Mouse (Mus musculus) urinary bladder, postnatal 36 days (tissue): Measurements from ENCODE around the gene Jmjd7.

Source experiments
- DNase-seq, 2 experiments: peaks; one replicate each; pipeline ENCODE4 v3.0.0; 2022; ENCODE audit warnings: low spot score in 2 of 2, mixed read lengths in 1 of 2

The Jmjd7 gene

GRCm38 (mm10) chr2:120026984-120027949 lies at the start of gene Jmjd7, which contains the start of gene Gm28042:
Gene Jmjd7, plus strand, starts transcription at chr2:120027483.
Gene Gm28042, plus strand, starts transcription at chr2:120027493.
- peak; percentile 90 to 94 for DNase-seq

- no peak for DNase-seq
Measured at GRCm38 (mm10) chr2:119980343-119980986, 46.8 kb upstream of the Jmjd7 start.

- no peak for DNase-seq
Measured at GRCm38 (mm10) chr2:119981631-119982030, 45.7 kb upstream of the Jmjd7 start.

- DNase-seq = no peak
Measured at GRCm38 (mm10) chr2:119985871-119986270, 41.4 kb upstream of the Jmjd7 start.

DNA sequence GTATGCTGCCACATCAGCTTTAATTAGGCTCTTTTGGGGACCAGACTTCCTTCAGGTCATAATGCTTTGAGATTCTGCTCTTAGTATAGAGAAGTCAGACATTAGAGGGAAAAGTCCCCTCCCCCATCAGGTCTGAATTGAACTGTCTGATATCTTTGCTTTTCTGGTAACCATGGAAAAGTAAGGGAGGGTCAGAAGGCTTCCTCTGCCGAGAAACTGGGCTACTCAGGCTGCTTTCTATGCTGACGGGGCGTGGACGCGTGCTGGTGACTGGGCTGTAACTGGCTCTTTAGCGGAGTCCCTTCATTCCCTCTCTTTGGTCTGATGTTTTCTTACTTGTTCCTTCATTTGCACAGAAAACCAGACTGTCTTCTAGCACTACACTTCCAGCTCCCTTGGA lies 40.9 kb upstream of the Jmjd7 start:
- DNase-seq = no peak

- no peak for DNase-seq
Measured at GRCm38 (mm10) chr2:119987441-119987840, 39.8 kb upstream of the Jmjd7 start.

DNA sequence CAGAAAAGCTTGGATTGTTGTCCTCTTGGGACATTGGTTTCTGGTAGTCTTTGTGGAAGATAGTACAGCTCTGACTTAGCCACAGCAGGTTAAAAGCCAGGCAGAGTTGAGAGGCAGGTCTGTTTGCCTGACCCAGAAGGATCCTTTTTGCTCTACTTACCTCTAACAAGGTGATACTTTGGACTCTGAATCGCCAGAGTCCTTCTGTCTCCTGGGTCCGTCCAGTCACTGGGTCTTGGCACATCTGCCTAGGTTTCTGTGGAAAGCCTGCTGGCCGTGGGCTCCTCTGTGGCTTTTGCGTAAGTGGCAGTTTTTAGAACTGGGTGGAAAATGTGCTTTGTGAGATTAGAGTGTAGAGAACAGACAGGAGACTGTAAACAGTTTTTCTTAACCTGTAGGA lies 38.3 kb upstream of the Jmjd7 start:
- DNase-seq = no peak

GRCm38 (mm10) chr2:119990881-119991280 lies 36.4 kb upstream of the Jmjd7 start:
- DNase-seq = no peak

DNA sequence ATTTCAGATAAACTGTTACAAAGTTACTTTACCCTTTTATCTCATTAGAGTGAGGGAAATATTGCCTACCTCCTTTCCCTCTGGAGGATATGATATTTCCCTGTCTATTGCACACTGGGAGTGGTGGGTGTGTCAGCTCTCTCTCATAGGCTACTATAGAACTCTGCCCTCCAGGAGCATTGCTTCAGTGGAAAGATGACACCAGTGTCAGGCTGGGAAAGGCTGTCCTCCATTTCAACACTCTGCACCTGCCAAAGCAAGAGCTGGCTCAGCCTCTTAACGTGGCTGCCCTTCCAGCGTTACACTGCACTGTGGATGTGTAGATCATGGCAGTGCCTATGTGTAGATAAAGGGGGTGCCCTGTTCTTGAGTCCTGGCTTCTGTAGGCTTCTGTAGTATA lies 34.9 kb upstream of the Jmjd7 start:
- no peak for DNase-seq

GRCm38 (mm10) chr2:119993515-119993914 lies 33.8 kb upstream of the Jmjd7 start:
- DNase-seq = no peak

- no peak for DNase-seq
Measured at GRCm38 (mm10) chr2:119994839-119995238, 32.4 kb upstream of the Jmjd7 start.

DNA sequence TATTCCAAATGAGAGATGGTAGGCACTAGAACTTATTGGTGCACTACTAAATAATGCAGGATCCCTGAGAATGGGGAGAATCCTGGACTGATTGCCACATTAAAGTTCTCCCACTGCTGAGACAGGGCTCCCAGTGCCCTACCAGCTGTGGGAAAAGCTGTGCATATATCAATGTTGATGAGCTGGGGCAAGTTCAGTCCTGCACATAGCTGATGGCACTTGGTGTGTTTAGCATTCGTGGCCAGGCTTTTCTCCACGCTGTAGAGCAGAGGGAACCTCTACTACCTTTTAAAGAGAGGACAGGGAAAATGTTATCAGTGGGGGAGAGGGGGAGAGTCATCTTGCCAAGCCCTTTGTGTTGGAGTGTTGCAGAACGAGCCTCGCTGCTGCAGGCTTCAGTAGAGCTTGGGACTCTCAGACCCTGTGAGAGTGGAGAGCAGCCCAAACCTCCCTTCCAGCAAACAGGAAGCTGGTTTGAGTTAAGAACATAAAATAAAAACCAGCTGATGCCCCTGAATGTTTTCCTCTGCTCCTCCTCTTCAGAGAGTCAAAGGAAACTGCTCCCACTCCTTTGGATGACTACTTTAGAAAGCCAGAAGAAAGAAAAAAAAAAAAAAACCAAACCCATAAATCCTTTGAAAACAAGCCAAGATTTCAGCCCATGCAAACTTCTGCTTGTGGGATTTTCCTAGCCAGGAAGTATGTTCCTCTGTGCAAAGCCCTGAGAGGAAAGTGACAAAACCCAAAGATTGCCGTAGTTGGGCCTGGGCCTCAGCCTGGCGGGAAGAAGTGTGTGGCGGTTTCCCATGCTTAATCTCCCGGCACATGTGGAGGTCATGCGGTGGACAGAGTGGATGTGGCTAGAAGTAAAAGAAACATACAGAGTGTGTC lies 31.6 kb upstream of the Jmjd7 start:
- no peak for DNase-seq

DNA sequence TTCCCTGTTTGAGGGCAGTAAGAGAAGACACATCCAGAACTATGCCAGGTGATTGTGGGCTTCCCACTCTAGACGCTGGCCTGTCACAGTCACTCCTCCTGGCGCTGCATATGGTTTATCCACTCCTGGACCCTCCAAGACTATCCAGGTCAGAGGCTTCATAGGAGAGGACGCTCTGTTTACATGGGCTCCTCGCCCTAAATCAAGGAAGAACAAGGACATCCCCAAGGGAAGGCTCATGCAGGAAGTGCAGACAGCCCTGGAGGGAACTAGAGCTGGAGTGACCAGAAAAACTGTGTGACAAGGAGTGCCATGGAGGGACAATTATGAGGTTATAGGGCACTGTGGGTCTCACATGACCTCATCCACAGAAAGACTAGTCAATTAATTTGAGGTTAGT lies 29.9 kb upstream of the Jmjd7 start:
- no peak for DNase-seq

DNA sequence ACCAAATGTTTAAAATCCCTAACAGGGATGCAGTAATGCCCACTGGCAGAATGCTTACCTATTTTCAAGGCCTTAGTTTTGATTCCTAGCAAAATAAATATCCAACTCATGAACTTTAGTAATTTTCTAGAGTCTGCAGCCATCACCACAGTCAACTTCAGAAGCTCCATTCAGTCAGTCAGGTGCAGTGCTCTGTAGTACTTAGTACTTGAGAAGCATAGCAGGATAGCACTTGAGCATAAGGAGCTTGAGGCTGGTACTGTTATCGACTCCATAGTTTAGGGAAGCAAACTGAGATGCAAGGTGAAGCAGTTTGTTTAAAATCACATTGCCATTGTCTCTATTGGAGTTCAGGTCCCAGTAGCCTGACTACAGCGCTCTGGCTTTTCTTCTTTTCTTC lies 27.6 kb upstream of the Jmjd7 start:
- no peak for DNase-seq

DNA sequence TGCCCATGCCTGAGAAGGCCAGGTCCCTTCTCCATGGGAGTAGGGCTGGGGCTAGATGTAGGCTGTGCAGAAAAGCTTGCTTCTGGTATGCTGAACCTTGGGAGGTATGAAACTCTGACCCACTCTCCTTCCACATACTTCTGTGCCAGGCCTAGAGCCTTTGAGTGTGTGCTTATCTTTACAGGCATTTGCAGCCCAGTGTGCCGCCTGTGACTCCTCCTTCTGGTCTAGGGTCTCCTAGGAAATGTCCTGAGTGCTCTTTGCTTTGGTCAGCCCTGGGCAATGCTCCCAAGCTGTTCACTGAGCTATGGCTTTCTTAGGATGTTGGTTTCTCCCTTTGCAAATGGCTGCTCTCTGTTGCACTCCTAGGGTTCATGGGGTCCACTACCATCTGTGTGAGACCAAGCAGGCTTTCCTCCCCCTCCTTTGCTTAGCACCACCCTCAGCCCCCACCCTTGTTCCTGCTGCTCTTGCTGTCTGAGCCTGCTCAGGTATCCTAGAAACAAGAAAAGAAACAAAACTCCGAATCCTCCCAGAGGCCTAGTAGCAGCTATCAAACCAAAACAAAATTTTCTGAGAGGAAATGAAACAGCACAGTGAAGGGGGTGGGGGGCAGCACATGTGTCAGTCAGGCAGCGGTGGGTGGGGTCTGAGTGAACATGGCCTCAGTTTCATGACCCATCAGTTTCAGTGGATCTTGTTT lies 26.2 kb upstream of the Jmjd7 start:
- DNase-seq = no peak

- DNase-seq = no peak
Measured at GRCm38 (mm10) chr2:120001956-120002355, 25.3 kb upstream of the Jmjd7 start.

DNA sequence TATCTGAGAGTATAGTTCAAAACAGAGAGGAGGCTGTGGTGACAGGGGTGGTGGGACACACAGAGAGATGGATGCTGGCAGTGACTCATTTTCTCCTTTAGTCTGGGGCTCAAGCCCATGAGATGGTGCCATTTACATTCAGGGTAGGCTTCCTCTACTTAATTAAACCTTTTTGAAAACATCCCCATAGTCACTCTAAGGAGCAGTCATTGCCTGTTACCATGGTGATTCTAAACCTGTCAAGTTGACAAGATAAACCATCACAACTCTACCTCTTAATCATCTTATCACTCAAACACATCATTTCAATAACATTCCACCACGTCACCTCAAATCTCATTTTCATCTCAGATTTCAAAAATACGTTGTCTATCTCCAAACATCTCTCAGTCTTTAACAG lies 23.3 kb upstream of the Jmjd7 start:
- DNase-seq = no peak

DNA sequence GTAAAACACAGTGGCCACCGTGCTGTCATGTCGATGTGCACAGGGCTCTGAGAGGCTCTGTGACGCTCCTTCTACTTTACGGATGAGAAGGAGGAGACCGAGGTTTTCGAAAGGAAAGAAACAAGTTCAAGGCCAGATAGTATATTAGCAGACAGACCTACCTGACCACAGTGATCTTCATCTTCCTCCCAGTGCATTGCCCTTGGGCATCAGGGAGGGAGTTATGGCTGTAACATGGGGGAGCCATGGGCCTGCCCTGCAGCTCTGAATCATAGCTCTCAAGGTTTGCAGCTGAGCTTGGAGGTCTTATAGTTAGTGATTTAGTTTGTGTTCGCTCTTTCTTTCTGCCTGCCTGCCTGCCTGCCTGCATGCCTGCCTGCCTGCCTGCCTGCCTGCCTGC lies 20.6 kb upstream of the Jmjd7 start:
- no peak for DNase-seq

DNA sequence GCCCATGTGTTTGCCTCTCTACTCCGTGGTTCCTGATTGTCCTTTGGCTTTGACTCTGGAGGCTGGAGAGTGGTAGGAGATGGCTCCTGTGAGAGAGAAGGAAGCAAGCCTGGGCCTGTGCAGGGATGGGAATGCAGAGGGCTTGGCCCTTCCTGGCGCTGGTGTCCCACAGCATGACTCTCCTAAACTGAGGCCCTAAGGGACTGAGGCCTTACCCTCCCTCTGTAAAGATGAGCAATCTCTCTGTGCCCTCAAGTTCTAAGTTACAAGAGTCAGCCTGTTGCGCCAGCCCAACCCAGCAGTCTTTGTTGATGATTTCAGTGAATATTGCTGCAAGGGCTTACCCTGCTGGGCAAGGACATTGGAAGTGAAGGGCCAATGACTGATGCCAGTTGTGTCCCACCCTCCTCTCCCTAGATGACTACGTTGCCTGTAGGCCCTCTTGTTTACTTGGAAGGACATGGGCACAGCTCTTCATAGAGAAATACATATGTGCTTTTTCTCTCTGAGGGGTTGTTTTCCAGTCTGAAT lies 19.5 kb upstream of the Jmjd7 start:
- peak in 1 of 2 experiments; percentile 35 for DNase-seq

DNA sequence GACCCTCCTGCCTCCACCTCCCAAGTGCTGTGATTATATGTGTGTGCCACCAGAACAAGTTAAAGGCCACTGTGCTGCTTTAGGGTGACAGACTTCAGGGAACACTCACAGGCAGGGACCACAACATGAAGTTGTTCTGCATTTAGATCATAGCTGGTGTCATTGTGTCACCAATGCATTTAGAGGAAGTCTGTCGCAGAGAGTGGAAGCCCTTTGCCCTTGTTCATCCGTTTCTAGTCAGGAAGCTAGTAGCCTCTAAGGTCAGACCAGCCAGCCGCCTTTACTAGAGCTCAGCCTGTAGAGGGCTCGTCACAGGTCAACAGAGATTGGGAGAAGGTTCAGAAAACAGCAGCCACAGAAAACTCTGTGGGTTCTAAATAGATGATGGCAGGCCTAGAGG lies 18.6 kb upstream of the Jmjd7 start:
- DNase-seq = no peak
